Mouse (Mus musculus) forebrain, embryonic 11.5 days (tissue): ENCODE results near the gene Bcar3. TPM values are rescaled to one million over a fixed set of nuclear protein-coding genes. Genes with fewer than 3 reads are reported as not detected.

Experiments used
- ATAC-seq: fragments of 200-750 bp; cut with Nextera tagmentation; replicated peaks from 2 replicates; pipeline ENCODE4 v1.8.0; 2017; ENCODE audit warnings: moderate TSS enrichment; ENCODE audit not compliant: low FRiP score
- DNase-seq: peaks from one replicate; pipeline ENCODE4 v3.0.0-alpha.2; 2017; ENCODE audit warnings: low spot score
- H3K27ac ChIP-seq: fragments of 300-500 bp; sonication (generic); 2 replicates; pipeline ENCODE4 v1.5.1; 2014; ENCODE audit warnings: low read depth, low read length
- H3K27me3 ChIP-seq: fragments of 300-500 bp; sonication (generic); 2 replicates; pipeline ENCODE4 v1.6.1; 2014; ENCODE audit warnings: mild to moderate bottlenecking, low read length, mixed read lengths; ENCODE audit not compliant: control insufficient read depth, insufficient read depth
- H3K36me3 ChIP-seq: fragments of 300-500 bp; sonication (generic); 2 replicates; pipeline ENCODE4 v1.6.1; 2014; ENCODE audit warnings: mild to moderate bottlenecking, low read length, moderate library complexity, mixed read lengths; ENCODE audit not compliant: control insufficient read depth, insufficient read depth
- H3K4me1 ChIP-seq: fragments of 300-500 bp; sonication (generic); replicated peaks from 2 replicates; pipeline ENCODE4 v1.6.1; 2014; ENCODE audit warnings: low read length, mixed read lengths; ENCODE audit not compliant: control insufficient read depth, insufficient read depth
- H3K4me2 ChIP-seq: fragments of 300-500 bp; sonication (generic); 2 replicates; pipeline ENCODE4 v1.6.1; 2014; ENCODE audit warnings: low read depth, mild to moderate bottlenecking, low read length, moderate library complexity, mixed read lengths; ENCODE audit not compliant: severe bottlenecking
- H3K4me3 ChIP-seq: fragments of 300-500 bp; sonication (generic); 2 replicates; pipeline ENCODE4 v1.5.1; 2014; ENCODE audit warnings: low read depth, low read length
- H3K9ac ChIP-seq: fragments of 300-500 bp; sonication (generic); 2 replicates; pipeline ENCODE4 v1.6.1; 2014; ENCODE audit warnings: low read length
- H3K9me3 ChIP-seq: fragments of 300-500 bp; sonication (generic); 2 replicates; pipeline ENCODE4 v1.6.1; 2016; ENCODE audit warnings: low read length, mixed read lengths; ENCODE audit not compliant: control insufficient read depth
- WGBS: fragments of 180-500 bp; shearing (Covaris S2); extraction: QIAGEN DNeasy Blood & Tissue Kit; methylation state at CpG from one replicate; pipeline ENCODE4 v1.1.7; 2014; 5-methylcytosine and 5-hydroxymethylcytosine counted together
- polyA plus RNA-seq: library from polyadenylated mRNA; unstranded; fragments of >200 nt; fragmentation: Nextera tagmentation; extraction: Ambion mirVana; gene quantifications from 2 replicates; pipeline ENCODE4 v1.2.1, GENCODE M21; 2014

The Bcar3 gene
- polyA plus RNA-seq, 1 experiment from 2014 or later = 12.5 TPM

DNA sequence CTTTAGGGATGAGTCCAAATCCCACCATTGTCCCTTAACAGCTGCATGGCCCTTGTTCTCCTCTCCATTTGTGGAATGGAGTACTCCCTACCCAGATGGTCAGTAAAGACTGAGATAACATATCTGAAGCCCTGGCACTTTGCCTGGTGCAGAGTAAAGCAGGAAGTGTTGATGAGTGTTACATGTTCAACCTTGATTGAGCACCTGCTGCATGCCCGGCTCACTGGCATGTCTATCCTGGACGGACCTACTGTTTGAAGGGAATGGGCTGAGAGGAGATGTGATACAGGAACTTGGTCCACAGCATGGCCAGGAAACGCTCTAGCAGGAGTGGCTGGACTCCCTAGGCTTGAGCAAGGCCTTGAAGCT is 222.4 kb downstream of the Bcar3 start:
- no peak overlapping the region for H3K4me3 ChIP-seq
- no peak overlapping the region for H3K27ac ChIP-seq
- H3K4me2 ChIP-seq = no peak overlapping the region
- DNase-seq = no peak
- no peaks in the 10 kb centered on the region for H3K9me3 ChIP-seq
- H3K36me3 ChIP-seq = no peaks in the 10 kb centered on the region; the same call in 1 of the 2 replicates
- WGBS = 97% methylated on average over 3 of the region's 3 CpGs
- H3K9ac ChIP-seq = no peak overlapping the region
- H3K4me1 ChIP-seq = no peaks in the 10 kb centered on the region
- ATAC-seq = no peak
- no peaks in the 10 kb centered on the region for H3K27me3 ChIP-seq

DNA sequence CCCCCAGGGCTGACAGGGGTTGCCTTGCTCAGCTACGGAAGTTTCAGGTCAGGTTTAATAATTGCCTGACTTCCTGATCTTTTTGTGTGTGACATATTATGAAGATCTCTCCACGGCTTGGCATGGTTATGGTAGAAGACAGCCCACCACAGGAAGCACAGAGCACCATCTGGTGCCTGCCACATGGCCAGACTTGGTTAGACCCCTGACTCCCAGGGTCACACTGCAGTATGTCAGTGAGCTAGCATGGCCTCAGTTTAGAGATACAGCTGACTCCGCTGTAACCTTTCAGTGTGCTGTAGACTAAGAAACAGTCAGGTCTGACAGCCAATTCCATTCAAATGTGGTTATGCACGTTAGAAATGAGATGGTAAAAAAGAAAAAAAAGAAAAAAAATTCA is 223.8 kb downstream of the Bcar3 start:
- no peaks in the 10 kb centered on the region for H3K9me3 ChIP-seq
- 72% methylated on average over 4 of the region's 4 CpGs for WGBS
- no peak overlapping the region for H3K4me3 ChIP-seq
- H3K4me2 ChIP-seq = no peak overlapping the region
- no peaks in the 10 kb centered on the region for H3K27me3 ChIP-seq
- no peaks in the 10 kb centered on the region for H3K4me1 ChIP-seq
- H3K27ac ChIP-seq = no peak overlapping the region
- ATAC-seq = no peak
- no peak overlapping the region for H3K9ac ChIP-seq
- H3K36me3 ChIP-seq = no peaks in the 10 kb centered on the region; the same call in 1 of the 2 replicates
- DNase-seq = no peak

DNA sequence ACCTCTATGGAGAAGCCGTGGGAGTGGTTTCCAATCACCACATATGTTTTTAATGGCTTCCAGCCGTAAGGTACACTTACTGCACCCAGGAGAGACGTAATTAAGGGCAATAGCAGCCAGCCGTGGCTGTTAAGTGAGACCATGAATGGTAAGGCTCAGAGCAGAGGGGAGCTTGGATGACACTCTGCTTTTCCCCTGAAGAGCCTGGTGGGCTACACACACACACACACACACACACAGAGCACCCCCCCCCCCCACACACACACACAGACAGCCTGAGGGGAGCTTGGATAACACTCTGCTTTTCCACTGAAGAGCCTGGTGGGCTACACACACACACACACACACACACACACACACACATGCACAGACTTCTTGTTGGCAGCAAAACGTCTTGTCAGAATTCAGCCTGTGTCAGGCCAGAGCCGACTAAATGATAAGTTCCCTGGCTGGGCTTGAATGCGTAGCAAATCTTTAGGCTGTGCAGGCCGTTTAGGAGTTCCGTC is 224.3 kb downstream of the Bcar3 start:
- WGBS = 64% methylated on average over 9 of the region's 9 CpGs
- Histone ChIP-seq H3K27ac (no peak overlapping the region), H3K4me2 (no peak overlapping the region), H3K4me3 (no peak overlapping the region), H3K27me3 (no peaks in the 10 kb centered on the region), H3K9ac (no peak overlapping the region), H3K4me1 (no peaks in the 10 kb centered on the region), H3K36me3 (no peaks in the 10 kb centered on the region; the same call in 1 of the 2 replicates), H3K9me3 (no peaks in the 10 kb centered on the region)
- ATAC-seq (no peak), DNase-seq (no peak)

DNA sequence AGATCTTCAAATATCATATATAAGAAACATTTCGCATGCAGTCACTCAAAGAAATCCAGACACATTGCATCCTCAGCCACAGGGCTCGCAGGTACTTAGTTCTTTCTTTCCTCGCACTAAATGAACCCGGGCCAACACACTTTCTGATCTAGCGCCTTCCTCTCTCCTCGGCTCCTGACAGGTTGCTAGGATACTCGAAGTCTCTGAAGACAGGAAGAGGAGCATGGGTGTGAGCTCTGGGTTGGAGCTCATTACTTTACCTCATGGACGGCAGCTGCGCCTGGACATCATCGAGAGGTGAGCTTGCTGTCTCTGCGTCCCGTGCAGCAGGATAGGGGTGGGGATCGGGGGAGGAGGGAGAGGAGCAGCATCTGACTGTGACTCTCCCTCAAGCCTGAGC is 225.1 kb downstream of the Bcar3 start:
- ATAC-seq = no peak; the same call in 1 of the 2 replicates
- H3K36me3 ChIP-seq = no peaks in the 10 kb centered on the region; the same call in 1 of the 2 replicates
- no peak overlapping the region for H3K4me2 ChIP-seq
- no peak overlapping the region for H3K9ac ChIP-seq
- no peak for DNase-seq
- H3K4me3 ChIP-seq = no peak overlapping the region
- 62% methylated on average over 13 of the region's 13 CpGs for WGBS
- no peaks in the 10 kb centered on the region for H3K27me3 ChIP-seq
- H3K27ac ChIP-seq = no peak overlapping the region
- no peaks in the 10 kb centered on the region for H3K9me3 ChIP-seq
- H3K4me1 ChIP-seq = no peaks in the 10 kb centered on the region

DNA sequence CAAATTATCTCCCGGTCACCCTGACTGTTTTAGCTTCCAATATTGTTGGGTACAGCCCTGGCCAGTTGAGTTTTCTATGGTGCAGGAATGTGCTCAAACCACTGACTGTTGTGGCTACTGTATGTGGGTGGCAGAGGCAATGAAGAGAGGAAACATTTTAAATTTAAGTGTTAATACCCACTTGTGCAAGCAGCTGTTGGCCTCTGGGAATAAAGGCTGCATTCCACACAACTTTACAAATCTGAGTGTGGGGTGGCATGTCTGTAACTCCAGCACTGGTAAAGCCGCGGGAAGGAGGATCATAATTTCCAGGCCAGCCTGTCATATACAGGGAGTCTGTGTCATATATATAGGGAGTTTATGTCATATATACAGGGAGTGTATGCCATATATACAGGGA is 226.4 kb downstream of the Bcar3 start:
- Histone ChIP-seq H3K36me3 (no peaks in the 10 kb centered on the region; the same call in 1 of the 2 replicates), H3K4me3 (no peak overlapping the region), H3K27ac (no peak overlapping the region), H3K9ac (no peak overlapping the region), H3K4me1 (no peaks in the 10 kb centered on the region), H3K27me3 (no peaks in the 10 kb centered on the region), H3K4me2 (no peak overlapping the region), H3K9me3 (no peaks in the 10 kb centered on the region)
- ATAC-seq (no peak), DNase-seq (no peak)
- 88% methylated on average over 3 of the region's 3 CpGs for WGBS

DNA sequence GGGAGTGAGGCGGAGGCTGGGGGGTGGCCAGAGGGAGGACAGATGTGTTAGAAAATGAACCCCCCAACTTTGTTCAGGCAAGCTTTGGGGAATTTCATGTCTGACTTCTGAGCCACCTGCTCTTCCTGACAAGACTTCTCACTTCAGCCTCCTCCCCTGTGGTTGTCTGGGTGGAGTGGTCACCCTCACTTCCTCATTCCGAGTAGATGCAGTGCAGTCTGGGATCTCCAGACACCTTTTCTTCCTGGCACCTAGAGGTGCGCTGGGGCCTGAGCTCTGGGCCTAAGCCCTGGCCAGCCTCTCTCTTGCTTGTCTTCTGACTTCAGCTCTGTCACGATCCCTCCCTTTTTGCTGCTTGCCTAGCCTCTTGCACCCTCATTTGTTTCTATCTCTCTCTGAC is 226.9 kb downstream of the Bcar3 start:
- Histone ChIP-seq H3K9ac (no peak overlapping the region), H3K9me3 (no peaks in the 10 kb centered on the region), H3K27me3 (no peaks in the 10 kb centered on the region), H3K27ac (no peak overlapping the region), H3K4me3 (no peak overlapping the region), H3K4me1 (no peaks in the 10 kb centered on the region), H3K36me3 (no peaks in the 10 kb centered on the region; the same call in 1 of the 2 replicates), H3K4me2 (no peak overlapping the region)
- WGBS = 89% methylated on average over 4 of the region's 4 CpGs
- no peak for ATAC-seq
- no peak for DNase-seq

DNA sequence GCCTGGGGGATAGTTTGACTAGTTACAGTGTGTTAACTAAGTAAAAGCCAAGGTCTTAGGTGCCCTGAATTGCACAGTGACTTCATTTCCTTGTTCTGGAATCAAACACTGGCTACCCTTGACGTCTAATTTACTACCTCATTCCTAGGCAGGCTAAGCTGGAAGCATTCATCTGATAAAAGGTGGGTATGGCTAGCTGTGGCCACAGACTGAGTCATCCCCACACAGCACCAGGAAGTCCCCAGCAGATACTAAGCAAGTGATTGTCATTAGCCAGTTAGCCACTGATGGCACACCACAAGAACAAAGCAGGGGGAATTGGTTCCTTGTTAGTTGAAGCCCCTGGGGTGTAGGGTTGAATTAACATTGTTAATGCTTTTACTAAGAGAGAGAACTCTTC is 227.4 kb downstream of the Bcar3 start:
- Histone ChIP-seq H3K9me3 (no peaks in the 10 kb centered on the region), H3K4me2 (no peak overlapping the region), H3K27ac (no peak overlapping the region), H3K27me3 (no peaks in the 10 kb centered on the region), H3K4me1 (no peaks in the 10 kb centered on the region), H3K9ac (no peak overlapping the region), H3K4me3 (no peak overlapping the region), H3K36me3 (no peaks in the 10 kb centered on the region; the same call in 1 of the 2 replicates)
- 36% methylated on average over 1 of the region's 1 CpGs for WGBS
- ATAC-seq (no peak), DNase-seq (no peak)

DNA sequence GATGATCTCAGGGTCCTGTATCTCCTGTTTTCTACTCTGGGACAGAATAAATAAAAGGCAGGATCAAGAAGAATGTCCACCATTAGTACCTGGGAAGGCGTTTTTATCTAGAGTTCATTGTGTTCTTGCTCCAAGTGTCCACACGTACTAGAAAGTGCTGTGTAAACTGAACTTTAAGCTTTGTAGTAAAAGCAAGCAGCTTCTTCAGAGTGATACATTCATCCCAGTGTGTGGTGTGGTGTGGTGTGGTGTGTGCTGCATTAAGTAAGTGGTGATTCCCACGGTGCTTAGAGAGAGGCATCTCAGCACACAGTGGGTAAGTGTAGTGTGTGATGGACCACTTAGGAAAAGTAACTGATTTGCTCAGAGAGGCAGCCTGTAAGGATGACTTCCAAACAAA is 234.5 kb downstream of the Bcar3 start:
- DNase-seq (no peak), ATAC-seq (no peak)
- no peak overlapping the region for H3K4me3 ChIP-seq
- no peak overlapping the region for H3K9ac ChIP-seq
- no peaks in the 10 kb centered on the region for H3K27me3 ChIP-seq
- H3K36me3 ChIP-seq = no peaks in the 10 kb centered on the region
- H3K27ac ChIP-seq = no peak overlapping the region
- H3K9me3 ChIP-seq = no peaks in the 10 kb centered on the region
- H3K4me2 ChIP-seq = no peak overlapping the region
- 87% methylated on average over 3 of the region's 3 CpGs for WGBS
- H3K4me1 ChIP-seq = no peaks in the 10 kb centered on the region

DNA sequence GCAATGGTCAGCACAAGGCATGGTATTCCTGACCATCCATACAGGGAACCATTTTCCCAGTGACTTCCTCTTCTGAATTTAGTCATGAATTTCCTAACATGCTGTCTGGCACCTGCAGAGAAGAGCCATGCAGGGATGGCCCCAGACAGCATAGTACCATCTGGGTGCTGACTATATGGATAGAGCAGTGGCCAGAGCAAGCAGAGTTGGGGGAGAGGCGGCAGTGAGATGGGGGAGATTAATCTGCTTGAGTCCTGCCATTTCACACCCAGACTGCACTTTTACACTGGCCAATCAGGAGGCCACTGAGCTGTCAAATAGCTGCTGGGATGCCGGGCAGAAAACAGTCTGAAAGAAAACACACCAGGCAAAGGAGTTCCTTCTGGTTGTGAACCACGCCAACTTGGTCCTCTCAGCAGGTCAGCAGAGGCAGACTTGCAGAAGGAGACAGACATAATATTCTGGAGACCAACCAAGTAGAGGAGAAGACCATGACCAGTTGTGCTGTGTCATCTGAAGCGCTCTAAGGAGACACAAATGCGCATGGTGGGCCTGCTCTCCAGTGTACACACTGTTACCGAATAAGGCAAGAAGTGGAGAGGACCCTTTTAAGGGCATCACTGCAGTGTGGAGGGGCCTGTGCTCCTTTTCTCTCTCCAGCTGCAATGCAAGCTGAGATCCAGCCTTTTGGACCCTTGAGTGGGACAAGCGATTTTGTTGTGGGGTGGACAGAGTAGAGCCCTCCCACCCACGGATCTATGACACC is 242.2 kb downstream of the Bcar3 start:
- Histone ChIP-seq H3K4me1 (no peaks in the 10 kb centered on the region), H3K9ac (no peak overlapping the region), H3K27me3 (no peaks in the 10 kb centered on the region), H3K36me3 (no peaks in the 10 kb centered on the region; the same call in 1 of the 2 replicates), H3K9me3 (no peaks in the 10 kb centered on the region), H3K4me3 (no peak overlapping the region), H3K27ac (no peak overlapping the region), H3K4me2 (no peak overlapping the region)
- no peak for DNase-seq
- 84% methylated on average over 8 of the region's 8 CpGs for WGBS
- no peak for ATAC-seq
